Mouse (Mus musculus): ENCODE results near the gene Ajm1.

DNA sequence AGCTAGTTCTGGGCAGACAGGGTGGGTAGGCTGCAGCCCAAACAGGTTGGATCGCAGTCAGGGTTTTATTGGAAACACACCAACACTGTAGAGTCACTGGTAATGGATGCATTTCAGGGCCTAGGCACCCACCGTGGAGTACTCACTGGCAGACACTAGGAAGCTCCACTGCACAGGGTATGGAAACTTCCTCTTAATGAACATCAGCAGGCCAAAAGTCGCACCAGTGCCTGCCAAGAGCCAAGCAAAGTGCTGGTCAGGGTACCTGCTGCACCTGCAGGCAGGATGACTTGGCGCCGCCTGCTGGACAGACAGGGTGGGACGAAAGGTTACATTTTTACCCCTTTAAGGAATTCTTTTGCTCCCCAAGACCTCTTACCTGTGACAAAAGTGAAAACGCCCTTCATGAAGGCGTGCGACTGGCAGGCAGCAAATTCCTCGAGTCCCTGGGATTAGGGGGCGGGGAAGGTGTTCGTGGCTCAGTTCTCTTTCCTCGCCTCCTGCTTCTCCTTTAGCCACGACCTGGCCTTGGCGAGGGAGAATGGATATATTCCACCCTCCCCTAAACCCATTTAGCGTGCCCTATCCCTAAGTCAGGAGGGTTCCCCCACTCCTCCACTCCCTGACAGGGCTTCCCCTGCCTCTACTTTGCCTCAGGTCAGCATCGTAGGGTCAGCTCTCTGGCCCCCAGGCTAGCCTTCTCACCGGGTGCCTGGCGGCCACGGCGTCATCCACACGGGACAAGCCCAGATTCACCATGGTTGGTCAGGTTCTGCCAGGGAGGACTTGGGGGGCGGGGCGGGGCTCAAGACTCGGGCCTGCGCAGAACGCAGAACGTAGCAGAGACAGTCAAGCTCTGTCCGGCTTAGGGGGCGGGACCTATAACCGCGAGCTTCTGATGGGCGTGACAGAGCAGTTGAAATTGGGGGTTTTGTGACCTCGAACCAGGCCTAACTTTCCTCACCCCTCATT lies 40.0 kb upstream of the Ajm1 start, which contains the start of gene Tmem141:
- TF ChIP-seq CTCF (IDR thresholded peaks at IDR 0.05; ENCODE audit: low read depth, low read length) (peak; percentile 65), POLR2A (IDR thresholded peaks at IDR 0.05; ENCODE audit: borderline replicate concordance, low read depth, low read length) (no peak)

Data from bone marrow macrophage, adult 2 months (primary cell).